Mouse (Mus musculus) hindbrain, embryonic 16.5 days (tissue): Measurements from ENCODE around the gene Zzz3. TPM values are rescaled to one million over a fixed set of nuclear protein-coding genes. Genes with fewer than 3 reads are reported as not detected.

ENCODE experiments used
- ATAC-seq: fragments of 200-750 bp; cut with Nextera tagmentation; 2 replicates; pipeline ENCODE4 v1.8.0; 2017; ENCODE audit warnings: moderate TSS enrichment, moderate library complexity
- H3K27ac ChIP-seq: fragments of 300-500 bp; sonication (generic); 2 replicates; pipeline ENCODE4 v1.5.1; 2014; ENCODE audit warnings: low read depth, mild to moderate bottlenecking, control low read depth, low read length, moderate library complexity
- H3K27me3 ChIP-seq: fragments of 300-500 bp; sonication (generic); replicated peaks from 2 replicates; pipeline ENCODE4 v1.6.1; 2014; ENCODE audit warnings: low read length; ENCODE audit not compliant: control insufficient read depth, insufficient read depth
- H3K36me3 ChIP-seq: fragments of 300-500 bp; sonication (generic); 2 replicates; pipeline ENCODE4 v1.6.1; 2014; ENCODE audit warnings: mild to moderate bottlenecking, low read length, moderate library complexity, mixed read lengths; ENCODE audit not compliant: control insufficient read depth, insufficient read depth
- H3K4me1 ChIP-seq: fragments of 300-500 bp; sonication (generic); 2 replicates; pipeline ENCODE4 v1.6.1; 2014; ENCODE audit warnings: low read depth, low read length; ENCODE audit not compliant: control insufficient read depth, insufficient read depth
- H3K4me2 ChIP-seq: fragments of 300-500 bp; sonication (generic); 2 replicates; pipeline ENCODE4 v1.6.1; 2014; ENCODE audit warnings: mild to moderate bottlenecking, low read length, control low read depth, moderate library complexity
- H3K4me3 ChIP-seq: fragments of 300-500 bp; sonication (generic); 2 replicates; pipeline ENCODE4 v1.5.1; 2014; ENCODE audit warnings: mild to moderate bottlenecking, low read length, control low read depth, moderate library complexity
- H3K9ac ChIP-seq: fragments of 300-500 bp; sonication (generic); 2 replicates; pipeline ENCODE4 v1.6.1; 2014; ENCODE audit warnings: low read depth, mild to moderate bottlenecking, control low read depth, low read length, moderate library complexity
- H3K9me3 ChIP-seq: fragments of 300-500 bp; sonication (generic); 2 replicates; pipeline ENCODE4 v1.6.1; 2014; ENCODE audit warnings: mild to moderate bottlenecking, low read length, moderate library complexity; ENCODE audit not compliant: control insufficient read depth
- WGBS: fragments of 180-500 bp; shearing (Covaris S2); extraction: QIAGEN DNeasy Blood & Tissue Kit; methylation state at CpG from one replicate; pipeline ENCODE4 v1.1.7; 2014; 5-methylcytosine and 5-hydroxymethylcytosine counted together
- polyA plus RNA-seq: library from polyadenylated mRNA; unstranded; fragments of >200 nt; fragmentation: Nextera tagmentation; extraction: Ambion mirVana; gene quantifications from 2 replicates; pipeline ENCODE4 v1.2.1, GENCODE M21; 2015

Zzz3 gene
- 23.4 and 24.8 TPM in 2 replicates for polyA plus RNA-seq

- peak; percentile 95 for ATAC-seq
- WGBS: under 1% methylated on average over 63 of the region's 108 CpGs
- Histone ChIP-seq H3K4me2 (peak within 1 kb of the TSS; percentile 78), H3K27me3 (no peaks in the 10 kb centered on the region), H3K27ac (peak within 1 kb of the TSS; percentile 100), H3K9me3 (no peaks in the 10 kb centered on the region), H3K36me3 (peaks cover 5% of the 10 kb centered on the region), H3K9ac (peak within 1 kb of the TSS; percentile 98), H3K4me3 (peak within 1 kb of the TSS; percentile 75), H3K4me1 (peaks cover 22% of the 10 kb centered on the region)
These were observed at the start of gene Zzz3 for GRCm38 (mm10) chr3:152395350-152396277. Gene Zzz3, plus strand, starts transcription at chr3:152395473.

GRCm38 (mm10) chr3:152345732-152346632 lies 49.3 kb upstream of the Zzz3 start, which contains the start of gene Usp33:
Gene Usp33, plus strand, starts transcription at chr3:152346478.
- no peaks in the 10 kb centered on the region for H3K36me3 ChIP-seq
- peak within 1 kb of the TSS; percentile 92 for H3K4me3 ChIP-seq
- H3K27ac ChIP-seq: peak within 1 kb of the TSS; percentile 87
- H3K9ac ChIP-seq: peak within 1 kb of the TSS; percentile 96
- no peaks in the 10 kb centered on the region for H3K27me3 ChIP-seq
- no peaks in the 10 kb centered on the region for H3K9me3 ChIP-seq
- WGBS: 6% methylated on average over 44 of the region's 44 CpGs
- peak within 1 kb of the TSS; percentile 58 for H3K4me2 ChIP-seq
- peak; percentile 97 for ATAC-seq
- H3K4me1 ChIP-seq: peaks cover 5% of the 10 kb centered on the region

GRCm38 (mm10) chr3:152346633-152347141 lies 48.6 kb upstream of the Zzz3 start:
- ATAC-seq: peak; percentile 57; the same call in 1 of the 2 replicates
- WGBS: under 1% methylated on average over 53 of the region's 54 CpGs
- Histone ChIP-seq H3K9ac (peak overlapping the region; percentile 96), H3K9me3 (no peaks in the 10 kb centered on the region), H3K27ac (peak overlapping the region; percentile 87), H3K4me1 (peaks cover 5% of the 10 kb centered on the region), H3K36me3 (no peaks in the 10 kb centered on the region), H3K27me3 (no peaks in the 10 kb centered on the region), H3K4me3 (peak overlapping the region; percentile 92), H3K4me2 (peak overlapping the region; percentile 58)

DNA sequence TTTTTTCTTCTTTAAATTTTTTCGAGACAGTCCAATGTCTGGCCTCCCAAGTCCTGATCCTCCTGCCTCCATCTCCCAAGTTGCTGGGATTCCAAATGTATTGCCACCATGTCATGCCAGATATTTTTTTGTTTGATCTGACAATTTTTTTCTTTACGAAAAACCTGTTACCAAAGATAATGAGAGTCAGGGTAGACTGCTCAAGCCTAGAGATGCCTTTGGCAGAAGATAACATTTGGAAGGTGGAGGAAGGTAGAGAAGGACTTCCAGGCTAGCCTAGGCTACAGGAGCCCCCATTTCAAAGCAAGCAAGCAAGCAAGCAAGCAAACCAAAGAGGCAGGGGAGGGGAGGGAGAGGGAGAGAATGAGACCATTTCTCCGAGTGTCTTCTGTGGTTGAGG lies 48.0 kb upstream of the Zzz3 start:
- H3K4me3 ChIP-seq: peak overlapping the region; percentile 92
- H3K9ac ChIP-seq: peak overlapping the region; percentile 96
- ATAC-seq: no peak
- H3K27me3 ChIP-seq: no peaks in the 10 kb centered on the region
- peak overlapping the region; percentile 58 for H3K4me2 ChIP-seq
- peaks cover 5% of the 10 kb centered on the region for H3K4me1 ChIP-seq
- WGBS: 33% methylated on average over 3 of the region's 3 CpGs
- H3K9me3 ChIP-seq: no peaks in the 10 kb centered on the region
- H3K27ac ChIP-seq: peak overlapping the region; percentile 87
- H3K36me3 ChIP-seq: no peaks in the 10 kb centered on the region

- no peaks in the 10 kb centered on the region for H3K27me3 ChIP-seq
- no peak overlapping the region for H3K4me3 ChIP-seq
- peak overlapping the region; percentile 58; the same call in 1 of the 2 replicates for H3K4me2 ChIP-seq
- ATAC-seq: no peak
- no peak overlapping the region for H3K27ac ChIP-seq
- WGBS: 87% methylated on average over 10 of the region's 10 CpGs
- no peaks in the 10 kb centered on the region for H3K36me3 ChIP-seq
- H3K9ac ChIP-seq: no peak overlapping the region
- no peaks in the 10 kb centered on the region for H3K9me3 ChIP-seq
- peaks cover 7% of the 10 kb centered on the region for H3K4me1 ChIP-seq
These were observed 47.1 kb upstream of the Zzz3 start for GRCm38 (mm10) chr3:152348011-152348830.

DNA sequence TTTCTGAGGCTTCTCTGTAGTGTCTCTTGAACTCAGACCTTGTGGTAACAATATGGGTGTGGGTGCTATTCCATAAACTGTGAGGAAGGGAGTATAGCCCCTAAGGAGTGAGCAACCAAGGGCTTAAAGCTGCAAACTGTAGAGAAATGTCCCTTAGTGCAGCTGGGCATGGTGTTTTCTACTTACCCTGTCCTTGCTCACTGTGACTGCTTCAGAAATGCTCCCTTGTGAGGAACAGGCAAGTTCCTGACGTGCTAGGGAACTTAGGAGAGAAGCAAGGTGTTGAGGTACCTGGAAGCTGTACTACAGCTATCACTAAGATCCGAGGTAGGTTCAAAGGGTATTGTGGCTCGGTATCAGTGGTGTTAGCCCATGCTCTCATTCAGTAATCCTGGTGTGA lies 44.8 kb upstream of the Zzz3 start:
- Histone ChIP-seq H3K27me3 (no peaks in the 10 kb centered on the region), H3K4me2 (no peak overlapping the region), H3K27ac (no peak overlapping the region), H3K4me1 (peaks cover 11% of the 10 kb centered on the region), H3K9me3 (no peaks in the 10 kb centered on the region), H3K9ac (no peak overlapping the region), H3K4me3 (no peak overlapping the region), H3K36me3 (no peaks in the 10 kb centered on the region)
- WGBS: 92% methylated on average over 3 of the region's 3 CpGs
- no peak for ATAC-seq

DNA sequence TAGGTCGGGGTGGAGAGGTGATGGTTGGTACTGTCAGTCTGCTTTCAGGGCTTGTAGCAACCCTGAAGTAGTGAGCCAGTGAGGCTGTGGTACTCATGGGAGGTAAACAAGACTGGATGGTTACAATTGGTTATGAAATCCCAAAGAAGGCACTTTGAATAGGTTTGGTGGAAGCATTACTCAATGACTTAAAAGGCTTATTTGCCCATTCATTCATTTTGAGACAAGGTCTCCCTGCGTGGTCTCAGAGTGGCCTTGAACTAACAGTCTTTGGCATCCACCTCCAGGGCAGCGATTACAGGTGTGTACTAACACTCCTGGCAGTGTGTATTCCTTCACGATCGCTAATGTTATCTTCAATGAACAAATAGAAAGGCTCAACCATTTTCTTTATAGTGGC lies 44.3 kb upstream of the Zzz3 start:
- ATAC-seq: no peak
- H3K9ac ChIP-seq: no peak overlapping the region
- H3K36me3 ChIP-seq: no peaks in the 10 kb centered on the region
- H3K27ac ChIP-seq: no peak overlapping the region
- no peak overlapping the region for H3K4me2 ChIP-seq
- peaks cover 11% of the 10 kb centered on the region for H3K4me1 ChIP-seq
- no peak overlapping the region for H3K4me3 ChIP-seq
- WGBS: 95% methylated on average over 5 of the region's 5 CpGs
- H3K27me3 ChIP-seq: no peaks in the 10 kb centered on the region
- H3K9me3 ChIP-seq: no peaks in the 10 kb centered on the region

DNA sequence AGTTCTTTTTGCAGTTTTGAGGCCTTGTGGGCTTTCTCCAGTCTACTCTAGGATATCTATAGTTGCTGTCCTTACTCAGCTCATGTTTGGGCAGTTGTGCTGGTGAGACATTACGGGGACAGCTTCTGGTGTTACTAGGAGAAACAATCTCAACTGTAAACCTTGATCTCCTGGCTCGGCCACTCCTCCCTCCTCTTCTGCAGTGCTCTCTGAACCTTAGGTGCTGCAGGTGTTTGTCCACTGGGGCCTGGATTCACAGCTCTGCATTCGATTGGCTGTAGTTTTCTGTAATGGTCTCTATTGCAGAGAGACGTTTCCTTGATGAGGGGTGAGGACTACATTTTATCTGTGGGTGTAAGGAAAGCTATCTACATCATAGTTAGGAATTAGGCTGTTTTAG lies 43.0 kb upstream of the Zzz3 start:
- H3K9me3 ChIP-seq: no peaks in the 10 kb centered on the region
- no peaks in the 10 kb centered on the region for H3K27me3 ChIP-seq
- 92% methylated on average over 4 of the region's 4 CpGs for WGBS
- peaks cover 10% of the 10 kb centered on the region for H3K4me1 ChIP-seq
- no peak for ATAC-seq
- H3K4me2 ChIP-seq: no peak overlapping the region
- H3K27ac ChIP-seq: no peak overlapping the region
- H3K9ac ChIP-seq: no peak overlapping the region
- H3K4me3 ChIP-seq: no peak overlapping the region
- H3K36me3 ChIP-seq: no peaks in the 10 kb centered on the region
